Mouse (Mus musculus): ENCODE data around the gene Gm13212. TPM values are rescaled to one million over a fixed set of nuclear protein-coding genes. Genes with fewer than 3 reads are reported as not detected.

Gene Gm13212
- total RNA-seq, 2 experiments from 2014 or later = 0.51 to 0.73 TPM

Other genes with a start within 250 kb of the Gm13212 start
- gene Zfp990, start 74.4 kb upstream of the Gm13212 start, total RNA-seq (2021) = under 1 TPM; 0.12 to 0.22 TPM
- gene Zfp980, start 85.5 kb downstream of the Gm13212 start, total RNA-seq (2021) = under 1 TPM; 0.16 to 0.18 TPM